Mouse (Mus musculus) embryo, embryonic 10.5 days (tissue): ENCODE data around the gene Gchfr.
A peak's percentile ranks its signal among the peaks of the same experiment; 100 is the strongest.

Experiments
- DNase-seq: peaks from one replicate; pipeline ENCODE4 v3.0.0-alpha.2; 2015; ENCODE audit warnings: low spot score

The Gchfr gene

DNA sequence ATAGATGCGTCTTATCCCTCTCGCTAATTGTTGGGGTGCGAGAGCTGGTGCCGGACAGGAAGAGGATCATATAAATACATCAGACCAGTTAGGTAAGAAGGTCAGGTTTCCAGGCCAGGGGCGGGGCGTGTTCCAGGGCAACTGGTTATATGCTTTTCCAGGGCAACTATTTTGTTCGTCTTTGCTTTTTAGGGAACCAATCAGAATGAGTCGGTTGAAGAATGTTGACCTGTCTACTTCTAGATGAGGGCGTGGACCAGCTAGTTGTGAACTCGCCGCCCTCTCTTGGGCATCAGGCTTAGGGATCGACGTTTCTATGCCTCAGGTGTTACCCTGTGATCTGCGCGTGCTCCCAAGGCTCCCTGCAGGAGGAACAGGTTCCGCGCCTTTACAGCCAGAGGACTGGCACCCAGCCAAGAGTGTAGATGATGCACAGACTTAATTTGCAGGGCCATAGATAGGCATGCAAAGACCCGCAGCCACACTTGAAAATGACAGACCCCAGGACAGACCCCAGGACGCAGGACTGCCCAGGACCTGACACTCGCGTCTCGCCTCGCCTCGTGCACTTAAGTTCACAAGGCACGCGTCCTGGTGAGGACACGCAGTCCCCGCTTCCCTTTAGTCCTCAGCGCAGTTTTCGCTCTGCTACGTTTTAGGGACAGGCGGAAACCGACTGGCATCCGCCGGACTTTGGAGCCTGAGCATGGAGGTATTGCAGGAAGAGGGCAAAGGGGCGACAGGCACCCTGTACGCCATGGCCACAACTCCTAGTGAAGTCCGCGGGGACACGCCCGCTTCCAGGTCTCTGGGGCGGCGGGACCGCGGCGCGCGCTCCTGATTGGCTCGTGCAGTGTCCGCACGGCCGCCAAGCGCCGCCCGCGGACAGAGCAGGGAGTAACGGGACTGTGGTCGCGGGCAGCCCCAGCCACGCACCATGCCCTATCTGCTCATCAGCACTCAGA lies at the start of gene Gchfr:
TSS of gene Gchfr (plus strand) at position 873 of the 965 bp plus-strand sequence.
- DNase-seq, result peak; percentile 81

DNA sequence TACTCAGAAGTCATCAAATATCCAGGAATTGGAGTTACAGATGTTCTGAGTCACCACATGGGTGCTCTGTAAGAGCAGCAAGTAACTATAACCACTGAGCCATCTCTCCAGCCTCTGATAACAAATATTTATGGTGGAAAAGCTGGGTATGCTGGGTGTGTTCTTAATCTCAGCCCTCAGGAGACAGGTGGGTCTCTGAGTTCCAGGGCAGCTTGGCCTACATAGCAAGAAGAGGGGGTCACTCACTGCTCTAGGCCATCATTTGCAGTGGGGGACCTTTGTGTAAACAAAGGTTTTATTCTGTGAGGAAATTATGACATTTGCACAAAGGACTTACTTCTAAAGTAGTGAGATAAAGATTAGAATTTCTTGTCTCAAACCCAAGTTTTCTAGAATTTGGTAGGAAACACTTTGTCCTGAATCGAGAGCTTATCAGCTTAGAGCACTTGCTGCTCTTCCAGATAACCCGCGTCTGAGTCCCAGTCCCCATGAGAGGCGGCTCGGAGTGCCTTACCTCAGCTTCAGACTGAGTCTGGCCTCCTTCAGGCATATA lies 31.2 kb upstream of the Gchfr start:
- no peak for DNase-seq

GRCm38 (mm10) chr2:119145199-119145598 lies 22.4 kb upstream of the Gchfr start:
- no peak for DNase-seq

- no peak for DNase-seq
Observed at GRCm38 (mm10) chr2:119146435-119146834, 21.1 kb upstream of the Gchfr start.

DNA sequence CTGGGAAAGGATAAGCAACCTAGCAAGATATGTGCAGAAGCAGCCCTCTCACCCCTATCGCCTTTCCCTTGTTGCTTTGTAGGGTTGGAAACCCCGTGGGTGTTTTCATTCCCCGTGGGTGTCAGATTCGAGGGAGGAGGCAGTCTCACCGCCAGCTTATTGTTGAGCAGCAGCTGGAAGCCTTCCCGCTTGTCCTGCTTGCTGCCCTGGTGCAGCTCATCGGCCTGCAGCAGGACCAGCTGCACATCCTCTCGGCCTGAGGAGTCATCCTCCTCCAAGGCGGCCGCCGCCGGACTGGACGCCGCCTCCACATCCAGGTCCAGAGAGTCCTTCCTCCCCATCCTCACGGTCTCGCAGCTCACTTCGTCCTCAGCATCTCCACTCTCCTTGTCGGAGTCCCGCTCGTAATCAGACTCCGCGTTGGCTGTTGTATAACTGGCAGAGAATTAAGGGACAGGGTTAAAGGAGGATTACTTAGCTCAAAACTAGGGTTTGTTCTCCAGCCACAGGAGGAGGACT lies 20.4 kb upstream of the Gchfr start:
- DNase-seq, result no peak

- no peak for DNase-seq
Observed at GRCm38 (mm10) chr2:119147775-119148174, 19.8 kb upstream of the Gchfr start.

GRCm38 (mm10) chr2:119152255-119152654 lies 15.3 kb upstream of the Gchfr start:
- DNase-seq, result no peak

GRCm38 (mm10) chr2:119154683-119155082 lies 12.9 kb upstream of the Gchfr start:
- no peak for DNase-seq

DNA sequence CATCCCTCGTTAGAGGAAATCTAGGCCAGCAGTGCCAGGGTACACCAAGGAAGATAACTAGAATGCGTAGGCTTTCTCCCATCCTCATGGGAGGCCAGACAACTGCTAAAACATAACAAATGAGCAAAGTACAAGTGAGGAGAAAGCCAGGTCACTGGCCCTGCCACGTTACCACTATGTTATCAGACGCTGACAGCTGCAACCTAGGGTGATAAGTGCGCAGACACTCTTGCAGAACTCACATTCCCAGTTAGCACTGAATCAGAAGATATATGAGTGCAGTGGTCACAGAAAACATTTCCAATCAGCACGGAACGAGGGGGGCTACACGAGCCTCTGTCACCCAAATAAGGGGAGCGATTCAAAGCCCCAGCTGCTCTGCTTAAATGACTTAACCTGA lies 12.2 kb upstream of the Gchfr start:
- no peak for DNase-seq

- DNase-seq, result no peak
Observed at GRCm38 (mm10) chr2:119156081-119156680, 11.4 kb upstream of the Gchfr start.

DNA sequence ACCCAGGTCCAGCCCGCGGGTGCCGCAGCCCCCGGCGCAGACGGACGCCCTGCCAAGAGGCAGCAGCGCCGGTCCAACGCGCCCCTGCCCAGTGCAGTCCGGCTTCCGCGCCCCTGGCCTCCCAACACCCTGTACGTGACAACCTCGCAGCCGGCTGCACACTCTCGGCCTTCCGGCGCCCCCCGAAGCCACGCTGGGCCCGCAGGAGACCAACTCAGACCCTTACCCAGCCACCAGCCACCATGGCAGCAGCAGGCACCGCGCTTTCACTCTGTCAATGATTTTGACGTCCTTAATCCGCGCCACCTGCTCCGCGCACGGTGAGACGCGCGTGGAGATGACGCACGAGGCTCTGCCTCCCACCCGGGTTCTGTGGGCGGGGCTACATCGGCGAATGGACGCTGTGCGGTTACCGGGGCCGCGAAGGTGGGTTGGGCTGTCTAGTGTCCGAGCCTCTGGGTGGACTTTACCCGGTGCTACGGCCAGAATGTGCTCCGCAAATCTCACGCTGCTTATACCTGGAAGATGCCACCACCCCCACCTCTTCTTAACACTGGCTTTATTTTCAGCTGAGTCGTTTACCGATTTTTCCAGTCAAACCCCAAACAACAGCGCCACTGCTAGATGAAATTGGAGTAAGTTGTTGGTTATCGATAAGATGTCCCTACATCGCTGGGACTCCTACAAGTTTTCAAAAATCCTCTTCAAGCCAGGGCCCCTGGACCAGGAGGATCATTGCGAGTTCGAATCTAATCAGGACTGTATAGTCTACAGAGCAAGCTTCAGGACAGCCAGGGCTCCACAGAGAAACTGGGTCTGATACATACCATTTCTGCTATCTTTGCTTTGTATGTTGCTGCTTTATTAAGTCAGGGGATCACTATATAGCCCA lies 10.6 kb upstream of the Gchfr start, which contains the start of gene Rmdn3:
TSS of gene Rmdn3 (minus strand) at position 354 of the 892 bp plus-strand sequence.
- peak; percentile 97 for DNase-seq

GRCm38 (mm10) chr2:119157836-119158235 lies 9.7 kb upstream of the Gchfr start:
- DNase-seq, result no peak

DNA sequence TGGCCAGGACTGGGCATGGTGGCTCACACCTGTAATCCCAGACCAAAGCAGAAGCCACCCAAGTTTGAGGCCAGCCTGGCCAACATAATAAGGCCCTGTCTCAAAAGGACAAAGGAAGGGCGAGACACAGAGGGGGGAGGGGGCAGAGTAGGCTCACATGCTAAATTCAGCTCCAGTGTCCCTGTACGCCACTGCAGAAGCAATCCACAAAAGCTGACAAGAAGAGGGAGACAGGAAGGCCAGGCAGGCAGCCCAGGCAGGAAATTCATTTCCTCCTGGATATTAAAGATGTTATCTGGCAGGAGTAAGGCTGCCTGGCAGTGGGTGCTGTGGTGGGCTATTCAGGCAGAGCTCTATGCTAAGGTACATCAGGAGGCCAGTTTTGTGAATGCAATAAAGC lies 6.3 kb upstream of the Gchfr start:
- DNase-seq, result no peak

DNA sequence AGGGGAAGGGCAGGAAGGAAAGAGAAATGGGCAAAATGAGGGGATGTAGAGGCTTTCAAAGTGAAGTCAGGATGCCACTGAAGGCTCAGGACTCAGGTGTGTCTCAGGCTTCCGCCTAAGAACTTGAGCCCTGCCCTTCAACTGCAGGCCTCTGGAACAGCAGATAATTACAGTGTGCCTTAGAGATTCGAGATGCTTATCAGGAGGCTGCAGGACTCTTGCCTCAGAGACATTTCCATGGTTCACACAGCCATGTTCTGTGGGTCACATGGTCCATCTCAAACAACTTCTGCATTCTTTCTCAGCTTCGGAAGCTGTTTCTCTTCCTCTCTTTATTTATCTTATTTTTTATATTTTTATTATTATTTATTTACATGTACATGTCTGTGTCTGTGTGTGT lies 4.4 kb upstream of the Gchfr start:
- DNase-seq, result no peak

GRCm38 (mm10) chr2:119163999-119164398 lies 3.6 kb upstream of the Gchfr start:
- DNase-seq, result no peak

DNA sequence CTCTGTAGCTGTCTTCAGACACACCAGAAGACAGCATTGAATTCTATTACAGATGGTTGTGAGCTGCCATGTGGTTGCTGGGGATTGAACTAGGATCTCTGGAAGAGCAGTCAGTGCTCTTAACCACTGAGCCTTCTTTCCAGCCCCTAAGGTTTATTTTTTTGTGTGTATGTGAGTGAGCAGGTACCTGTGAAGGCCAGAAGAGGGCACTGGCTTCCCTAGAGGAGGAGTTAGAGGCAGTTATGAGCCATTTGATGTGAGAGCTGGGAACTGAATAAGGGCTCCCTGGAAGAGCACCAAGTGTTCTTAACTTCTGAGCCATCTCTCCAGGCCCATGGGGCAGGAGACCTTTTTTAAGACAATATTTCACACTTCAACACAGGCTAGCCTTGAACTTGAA lies 2.2 kb upstream of the Gchfr start:
- DNase-seq, result no peak

DNA sequence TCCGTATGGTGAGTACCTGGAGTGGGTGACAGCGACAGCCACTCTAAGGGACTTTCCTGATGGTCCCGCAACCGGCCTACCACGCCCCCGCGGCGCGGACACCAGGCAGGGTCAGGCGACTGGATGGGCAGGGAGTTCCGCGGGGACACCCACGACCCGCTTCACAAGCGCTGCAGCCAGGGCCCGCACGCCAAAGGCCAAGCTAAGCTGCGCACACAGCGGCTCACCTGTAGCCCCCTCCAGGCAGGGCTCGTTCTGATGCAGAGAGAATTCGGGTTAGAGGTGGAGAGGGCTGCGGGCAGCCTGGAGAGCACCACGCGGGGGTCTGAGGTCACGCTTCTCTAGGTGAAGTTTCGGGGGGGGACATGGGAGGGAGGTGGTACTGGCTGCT lies 288 bp downstream of the Gchfr start:
- DNase-seq, result no peak

DNA sequence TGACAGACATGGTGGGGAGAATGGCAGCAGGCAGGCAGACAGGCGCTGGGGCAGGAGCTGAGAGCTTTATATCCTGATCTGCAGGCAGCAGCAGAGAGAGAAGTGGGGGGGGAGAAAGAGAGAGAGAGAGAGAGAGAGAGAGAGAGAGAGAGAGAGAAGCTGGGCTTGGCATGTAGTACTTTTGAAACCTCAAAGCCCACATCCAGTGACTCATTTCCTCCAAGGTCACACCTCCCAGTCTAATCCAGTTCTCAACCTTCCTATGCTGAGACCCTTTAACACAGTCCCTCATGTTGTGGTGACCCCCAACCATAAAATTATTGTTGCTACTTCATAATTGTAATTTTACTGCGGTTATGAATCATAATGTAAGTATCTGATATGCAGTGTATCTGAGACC lies 2.7 kb downstream of the Gchfr start:
- DNase-seq, result no peak

GRCm38 (mm10) chr2:119171574-119171973 lies 4.0 kb downstream of the Gchfr start:
- peak; percentile 52 for DNase-seq

- DNase-seq, result no peak
Observed at GRCm38 (mm10) chr2:119172446-119172845, 4.9 kb downstream of the Gchfr start.

DNA sequence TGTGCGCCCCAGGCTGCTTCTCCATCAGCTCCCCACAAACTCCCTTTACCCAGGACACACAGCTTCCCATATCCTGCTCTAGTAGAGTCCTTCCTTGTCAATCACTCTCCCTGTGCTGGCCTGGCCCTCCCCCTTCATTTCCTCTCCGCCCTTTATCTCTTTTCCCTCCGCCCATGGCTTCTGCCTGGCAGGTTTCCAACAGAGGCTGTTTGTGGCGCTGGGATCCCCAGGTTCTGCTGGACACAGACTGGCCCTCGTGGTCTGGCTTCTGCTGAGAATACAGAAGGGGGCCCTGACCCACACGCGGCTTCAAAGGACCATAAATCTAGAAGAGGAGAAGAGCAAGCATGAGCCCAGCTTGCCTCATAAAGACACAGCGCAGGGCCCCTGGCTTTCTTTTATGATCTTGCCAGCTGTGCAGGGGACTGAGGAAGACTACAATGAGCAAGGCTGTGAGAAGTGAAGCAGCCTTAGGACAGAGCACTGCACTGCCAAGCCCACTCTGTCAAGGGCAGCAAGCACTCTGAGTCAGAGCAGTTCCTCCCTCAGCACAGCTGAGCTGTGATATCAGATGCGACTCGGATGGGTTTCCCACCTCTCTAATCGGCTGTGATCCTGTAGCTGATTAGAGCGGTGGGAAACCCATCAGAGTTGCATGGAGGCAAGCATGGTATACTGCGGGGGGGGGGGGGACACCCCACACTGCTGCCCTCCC lies 5.4 kb downstream of the Gchfr start:
- peak; percentile 47 for DNase-seq
